Mouse (Mus musculus): Measurements from ENCODE around the gene Pex10.

GRCm38 (mm10) chr4:155065970-155066833 lies 614 bp upstream of the Pex10 start:
- TF ChIP-seq EP300 (IDR thresholded peaks at IDR 0.05; ENCODE audit: low read length), result 0 out of 2 replicates have a peak, but pooled peaks have one; percentile 18
- peak; percentile 98 for TF ChIP-seq RAD21 (IDR thresholded peaks at IDR 0.05; ENCODE audit: low read depth, low read length)
- TF ChIP-seq POLR2A (IDR thresholded peaks at IDR 0.05; ENCODE audit: low read depth, low read length), result no peak
- TF ChIP-seq SIN3A (IDR thresholded peaks at IDR 0.05; ENCODE audit: low read length), result no peak; the same call in none of the 2 replicates
- peak; percentile 44; the same call in 1 of the 2 replicates for TF ChIP-seq ZMIZ1 (IDR thresholded peaks at IDR 0.05; ENCODE audit: low read depth, low read length)
